Mouse (Mus musculus) lung, adult 2 months (tissue): ENCODE data around the gene Ivns1abp.

ENCODE experiments used
- CTCF ChIP-seq: fragments of 200-500 bp; IDR thresholded peaks from 2 replicates; pipeline ENCODE4 v1.5.1; 2011; ENCODE audit warnings: mild to moderate bottlenecking, low read length, control low read depth; ENCODE audit not compliant: insufficient read depth
- POLR2A ChIP-seq: fragments of 200-500 bp; IDR thresholded peaks from 2 replicates; pipeline ENCODE4 v1.6.1; 2011; ENCODE audit warnings: low read depth, mild to moderate bottlenecking, control low read depth, low read length, borderline replicate concordance; ENCODE audit errors: extremely low read depth

DNA sequence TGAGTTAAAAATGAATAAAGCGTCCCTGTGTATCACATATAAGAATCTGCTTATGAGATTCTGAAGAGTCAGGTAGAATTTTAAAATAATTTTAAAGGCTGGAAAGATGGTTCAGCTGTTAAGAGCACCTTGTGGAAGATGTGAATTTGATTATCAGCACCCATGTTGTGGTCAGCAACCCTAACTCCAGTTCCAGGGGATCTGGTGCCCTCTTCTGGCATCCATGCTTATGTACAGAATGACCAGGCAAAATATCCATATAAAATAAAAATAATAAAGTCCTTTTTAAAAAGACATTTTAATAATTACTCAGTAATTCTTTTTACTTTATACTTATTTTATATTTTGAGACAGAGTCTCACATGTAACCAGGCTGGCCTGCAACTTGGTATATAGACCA lies 45.8 kb downstream of the Ivns1abp start:
- TF ChIP-seq CTCF (peak; percentile 38; the same call in 1 of the 2 replicates), POLR2A (no peak)
